Mouse (Mus musculus) cerebellum, adult 2 months (tissue): ENCODE results near the gene Slc6a17.

Experiments
- CTCF ChIP-seq: fragments of 200-500 bp; IDR thresholded peaks from 2 replicates; pipeline ENCODE4 v1.5.1; 2011; ENCODE audit warnings: low read depth, mild to moderate bottlenecking, control low read depth, low read length, moderate library complexity, borderline replicate concordance; ENCODE audit not compliant: insufficient read depth
- POLR2A ChIP-seq: fragments of 200-500 bp; IDR thresholded peaks from 2 replicates; pipeline ENCODE4 v1.6.1; 2011; ENCODE audit warnings: low read length, control low read depth, borderline replicate concordance; ENCODE audit not compliant: insufficient read depth

DNA sequence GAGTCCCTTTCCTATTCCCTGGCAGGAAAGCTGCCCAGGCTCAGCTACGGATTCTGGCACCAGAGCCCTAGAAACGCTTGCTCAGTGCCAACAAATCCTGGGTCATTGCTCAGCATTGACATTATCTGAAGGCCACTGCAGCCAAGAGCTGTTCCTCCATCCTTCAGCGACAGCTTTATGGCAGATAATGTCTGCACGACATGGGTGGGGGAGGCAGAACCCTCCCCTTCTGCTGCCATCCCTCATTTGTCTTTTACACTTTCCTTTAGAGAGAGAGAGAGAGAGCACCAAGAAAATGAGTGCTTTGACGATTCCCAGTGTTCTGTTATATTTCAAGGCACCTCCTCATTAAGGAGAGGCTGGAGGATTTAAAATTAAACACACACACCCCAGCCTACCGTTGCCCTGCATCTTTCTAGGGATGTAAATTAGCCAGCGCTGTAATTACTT lies 16.1 kb downstream of the Slc6a17 start:
- TF ChIP-seq CTCF (no peak), POLR2A (no peak)
